Mouse (Mus musculus) heart, postnatal 10 days (tissue): ENCODE measurements at regions not wholly inside any gene's neighbourhood (a gene's known extent, or its start where the extent isn't known, plus 50 kb on each side); places are given as distances from the start of the nearest gene placed in this dataset.

Experiments
- DNase-seq, 2 experiments: peaks; one replicate each; pipeline ENCODE4 v3.0.0; 2021
- intact Hi-C: fragments of 180-260 bp; cut with DNase I; formaldehyde crosslinking; loops from one replicate; pipeline ENCODE4 v1.15.1; 2025

DNA sequence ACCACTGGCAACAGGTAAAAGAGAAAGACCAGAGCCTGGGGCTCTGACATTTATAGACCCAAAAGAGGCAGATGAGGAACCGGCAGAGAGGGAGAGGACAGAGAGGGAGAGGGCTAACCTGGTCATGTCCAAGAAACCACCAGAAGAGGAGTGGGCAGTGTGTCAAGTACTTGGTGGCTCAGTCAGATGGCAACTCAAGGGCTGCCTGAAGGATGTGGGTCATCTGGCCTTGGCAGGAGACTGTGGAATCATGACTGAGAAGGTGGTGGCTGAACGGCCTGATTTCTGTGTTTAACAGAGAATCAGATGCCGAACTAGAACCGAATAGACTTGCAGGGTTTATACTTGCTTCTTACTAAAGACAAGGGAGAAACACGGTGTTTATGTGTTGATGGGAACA is 87.9 kb downstream of the Zfp706 start:
- intact Hi-C loops, result no loop called here
- DNase-seq, result no peak

DNA sequence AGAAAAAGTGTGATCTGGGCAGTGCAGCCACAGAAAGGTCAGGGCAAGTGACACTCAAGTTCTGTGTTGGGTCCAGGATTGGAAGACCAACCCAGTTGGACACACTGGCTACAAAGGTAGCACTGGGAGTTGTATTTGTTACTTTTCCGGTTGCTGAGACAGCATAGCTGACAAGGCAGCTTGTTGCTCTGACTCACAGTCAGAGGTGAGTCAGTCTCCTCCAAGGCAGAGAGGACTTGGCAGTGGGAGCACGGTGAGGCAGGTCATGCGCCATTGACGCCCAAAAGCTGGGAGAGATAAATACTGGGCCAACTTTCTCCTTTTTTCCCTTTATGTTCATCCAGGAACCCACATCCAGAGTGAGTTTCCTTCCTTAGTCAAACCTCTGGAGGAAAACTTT is 88.4 kb downstream of the Zfp706 start:
- DNase-seq, result no peak
- intact Hi-C loops, result no loop called here

DNA sequence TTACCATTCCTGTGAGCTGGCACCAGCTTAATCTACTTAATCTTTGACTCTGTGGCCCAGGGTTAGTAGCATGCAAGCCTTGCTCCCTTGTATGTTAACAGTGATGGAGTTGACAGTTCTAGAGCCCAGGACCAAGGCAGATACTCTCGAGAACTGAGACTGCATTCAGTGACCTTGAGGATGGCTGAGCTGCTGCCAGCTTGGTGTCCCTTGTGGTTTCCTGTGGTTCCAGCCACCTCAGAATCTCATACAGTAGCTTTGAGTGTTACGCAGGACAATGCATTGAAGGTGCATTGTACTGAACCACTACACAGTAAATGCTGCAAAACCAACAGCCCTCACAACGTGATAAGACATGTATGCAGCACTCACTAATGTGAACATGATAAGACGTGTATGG is 90.6 kb downstream of the Zfp706 start:
- DNase-seq, result no peak
- intact Hi-C loops, result no loop called here

DNA sequence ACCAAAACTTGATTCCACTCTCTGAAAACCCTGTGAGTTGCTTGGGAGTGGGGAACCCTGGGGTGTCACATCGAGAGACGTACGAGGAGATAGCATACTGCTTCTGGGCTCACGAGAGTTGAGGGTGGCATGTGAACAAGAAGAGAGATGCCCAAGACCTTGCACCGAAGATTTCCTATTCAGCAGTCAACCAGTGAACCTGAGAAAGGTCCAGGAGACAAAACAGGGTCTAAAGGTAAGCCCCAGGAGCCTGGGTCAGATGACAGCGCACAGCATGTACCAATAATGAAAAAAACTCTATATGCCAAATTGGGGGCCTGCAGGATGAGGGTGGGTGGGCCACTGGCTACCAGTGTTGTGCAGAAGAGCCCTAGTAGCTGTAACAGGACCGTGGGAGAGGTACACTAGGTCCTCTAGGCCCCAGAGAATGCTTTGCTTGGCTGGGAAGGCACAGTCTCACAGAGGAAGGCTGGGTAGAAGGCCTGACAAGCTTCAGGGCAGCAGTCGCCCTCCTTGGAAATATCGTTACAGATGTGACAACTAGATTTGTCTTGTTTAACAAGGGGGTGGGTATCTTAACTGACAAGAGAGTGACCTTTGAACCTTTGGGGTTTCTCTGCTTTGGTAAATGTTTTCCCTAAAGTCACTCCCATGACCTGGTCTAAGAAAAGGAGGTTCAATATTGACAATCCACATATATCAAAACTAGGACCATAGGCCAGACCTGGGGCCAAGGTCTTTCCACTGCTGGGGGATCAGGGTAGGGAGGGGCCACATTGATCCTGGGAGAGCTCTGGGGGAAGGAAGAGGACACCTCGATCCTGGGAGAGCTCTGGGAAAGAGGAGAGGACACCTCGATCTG is 93.1 kb downstream of the Zfp706 start:
- intact Hi-C loops, result no loop called here
- no peak for DNase-seq

DNA sequence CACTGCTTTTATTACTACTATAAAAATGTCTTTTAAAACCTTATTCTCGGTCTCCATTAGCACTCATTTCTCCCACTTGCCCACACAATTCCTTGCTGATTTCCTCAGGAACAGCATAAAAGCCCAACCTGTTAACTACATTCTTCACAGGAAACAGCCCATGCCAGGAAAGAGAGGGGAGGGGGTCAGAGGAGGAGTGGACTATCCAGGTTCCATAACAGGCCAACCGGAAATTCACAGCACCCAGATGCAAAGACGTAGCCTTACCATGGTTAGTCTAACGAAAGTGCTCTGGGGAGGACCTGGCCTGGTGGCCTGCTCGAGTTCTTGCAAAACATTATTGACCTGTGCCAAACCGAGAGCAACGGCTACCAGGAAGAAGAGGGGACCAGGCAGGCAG is 94.3 kb downstream of the Zfp706 start:
- no peak for DNase-seq
- intact Hi-C loops, result no loop called here

DNA sequence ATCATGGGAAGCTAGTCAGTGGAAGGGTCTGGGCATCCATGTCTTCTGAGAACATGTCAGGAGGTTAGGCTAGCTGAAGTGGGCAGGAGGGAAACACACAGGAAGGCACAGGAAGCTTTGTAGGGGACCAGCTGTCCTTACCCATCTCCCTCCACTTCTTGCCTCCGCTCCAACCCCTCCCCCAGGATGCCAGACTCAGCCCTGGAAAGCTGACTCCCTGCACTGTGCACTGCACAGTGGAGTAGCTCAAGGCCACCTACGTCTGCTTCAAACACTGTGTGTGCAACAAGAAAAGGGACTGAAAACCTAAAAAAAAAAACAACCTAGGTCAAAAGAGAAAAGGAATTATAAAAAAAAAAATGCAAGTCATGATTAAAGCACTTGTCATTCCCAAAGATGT is 97.3 kb downstream of the Zfp706 start:
- no peak for DNase-seq
- intact Hi-C loops, result no loop called here

DNA sequence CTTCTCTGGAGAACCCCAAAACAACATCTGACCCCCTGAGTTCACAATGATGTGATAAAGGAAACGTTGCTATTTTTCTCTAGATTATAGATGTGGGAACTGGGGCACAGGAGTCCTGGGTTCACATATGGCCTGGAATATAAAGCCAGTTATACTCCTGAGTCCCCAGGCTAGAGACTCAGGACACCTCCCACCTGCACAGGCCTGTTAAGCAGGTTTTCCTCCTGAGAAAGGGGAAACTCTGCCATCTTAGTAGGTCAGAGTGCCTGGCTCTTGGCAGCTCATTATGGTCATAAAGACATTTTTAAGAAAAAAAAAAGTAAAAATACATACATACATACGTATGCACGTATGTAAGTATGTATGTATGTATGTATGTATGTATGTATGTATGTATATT is 98.1 kb downstream of the Zfp706 start:
- intact Hi-C loops, result no loop called here
- DNase-seq, result no peak

DNA sequence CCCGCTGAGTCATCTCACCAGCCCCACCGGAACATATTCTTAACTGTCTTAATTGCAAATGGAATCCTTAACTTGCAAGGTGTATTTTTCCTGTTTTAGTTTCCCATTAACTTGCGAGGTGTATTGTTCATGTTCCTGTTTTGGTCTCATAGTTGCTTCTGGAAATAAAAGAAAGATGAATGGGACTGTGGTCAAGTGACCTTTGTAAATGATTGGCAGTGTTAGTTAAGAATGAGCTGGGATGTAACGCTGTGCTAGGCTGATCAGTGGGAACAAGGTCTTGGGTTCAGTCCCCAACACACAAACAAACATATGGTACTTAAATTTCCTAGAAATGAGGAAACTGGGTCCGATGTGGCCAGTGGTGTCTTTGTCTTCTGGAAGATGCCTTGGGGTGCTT is 100.8 kb downstream of the Zfp706 start:
- intact Hi-C loops, result no loop called here

DNA sequence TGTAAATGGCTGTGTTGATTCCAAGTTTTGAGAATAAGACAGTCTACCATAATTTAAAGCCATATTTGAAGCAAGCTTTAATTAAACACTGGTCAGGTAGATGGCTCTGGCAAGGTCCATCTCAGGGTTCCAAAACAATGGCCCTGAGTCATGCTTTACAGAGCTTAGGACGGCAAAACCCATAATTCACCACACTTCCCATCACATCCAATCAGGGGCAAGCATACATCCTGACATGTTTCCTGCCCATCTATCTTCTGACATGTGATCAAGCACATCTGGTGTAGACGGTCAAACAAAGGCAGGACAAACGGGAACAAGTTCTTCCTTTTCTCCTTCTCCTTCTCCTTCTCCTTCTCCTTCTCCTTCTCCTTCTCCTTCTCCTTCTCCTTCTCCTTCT is 101.5 kb downstream of the Zfp706 start:
- intact Hi-C loops, result no loop called here
- DNase-seq, result no peak

More for the DNA sequence above, 100.8 kb downstream of the Zfp706 start:
- DNase-seq, result no peak

DNA sequence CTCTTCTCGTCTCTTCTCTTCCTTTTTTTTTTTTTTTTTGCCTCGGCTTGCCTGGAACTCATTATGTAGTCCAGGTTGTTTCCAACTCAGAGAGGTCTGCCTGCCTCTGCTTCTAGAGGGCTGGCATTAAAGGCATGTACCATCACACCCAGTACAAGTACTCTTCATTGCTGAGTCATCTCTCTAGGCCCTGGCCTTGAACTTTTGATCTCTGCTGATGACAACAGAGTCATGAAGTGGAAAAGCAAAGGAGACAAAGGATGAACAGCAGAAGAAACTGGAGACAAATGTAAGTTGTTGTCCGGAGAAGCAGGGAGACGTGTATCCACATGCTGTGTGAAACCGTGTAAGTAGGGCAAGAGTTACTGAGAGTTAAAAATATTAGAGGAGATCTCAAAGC is 103.7 kb downstream of the Zfp706 start:
- DNase-seq, result no peak
- intact Hi-C loops, result no loop called here

DNA sequence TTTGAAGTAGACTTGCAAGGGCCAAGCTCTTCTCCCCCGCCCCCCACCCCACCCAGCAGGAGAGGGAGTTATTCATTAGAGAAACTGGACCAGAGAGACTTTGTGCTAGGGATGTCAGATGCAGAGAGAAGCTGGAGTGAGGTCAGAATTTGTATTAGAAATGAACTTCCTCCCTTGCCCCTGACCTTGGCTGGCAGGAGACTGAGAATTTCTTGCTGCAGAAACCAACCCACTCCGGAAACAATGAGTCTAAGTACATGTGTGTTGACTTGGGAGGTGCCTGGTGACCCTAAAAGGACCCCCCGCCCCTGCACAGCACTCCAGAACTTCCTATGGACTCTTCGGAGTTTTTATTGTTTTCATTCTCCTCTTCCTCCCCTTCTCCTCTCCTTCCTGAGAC is 104.3 kb downstream of the Zfp706 start:
- intact Hi-C loops, result no loop called here
- no peak for DNase-seq

DNA sequence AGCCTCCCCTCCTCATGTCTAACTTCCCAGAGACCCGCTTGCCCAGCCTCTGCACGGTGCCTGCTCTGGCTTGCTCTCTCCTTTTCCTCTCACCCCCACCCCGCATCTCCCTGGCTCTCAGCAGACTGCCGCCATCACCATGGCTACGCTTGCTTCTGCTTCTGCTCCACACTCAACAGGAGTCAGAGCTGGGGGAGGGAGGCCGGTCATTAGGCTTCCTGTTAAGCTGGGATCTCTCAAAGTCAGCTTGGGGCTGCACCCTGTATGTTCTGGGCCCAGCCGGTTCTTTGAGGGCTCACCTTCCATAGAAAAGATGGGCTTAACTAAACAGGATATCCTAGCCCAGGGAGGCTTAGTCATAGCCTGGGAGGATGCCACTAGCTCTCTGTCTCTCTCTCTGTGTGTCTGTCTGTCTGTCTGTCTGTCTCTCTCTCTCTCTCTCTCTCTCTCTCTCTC is 105.7 kb downstream of the Zfp706 start:
- intact Hi-C loops, result no loop called here
- peak; percentile 29 to 44 for DNase-seq

DNA sequence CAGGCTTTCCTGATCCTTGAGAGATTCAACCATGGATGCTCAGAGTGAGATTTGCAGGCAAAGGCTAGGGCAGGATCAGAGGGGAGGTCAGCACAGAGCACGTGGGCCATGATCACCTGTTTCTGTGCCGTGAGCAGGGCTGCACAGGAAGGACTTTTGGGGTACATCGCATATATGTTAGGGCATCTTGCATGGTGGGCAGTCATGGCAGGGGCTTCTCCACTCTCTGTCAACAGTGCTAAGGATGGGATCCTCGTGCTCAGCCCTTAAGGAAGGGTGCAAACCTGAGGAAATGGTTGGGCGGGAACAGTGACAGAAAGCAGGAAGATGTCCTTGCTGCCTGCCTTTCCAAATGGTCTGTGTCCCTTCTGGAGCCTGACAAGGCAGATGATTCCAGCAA is 106.2 kb downstream of the Zfp706 start:
- intact Hi-C loops, result no loop called here
- DNase-seq, result no peak

DNA sequence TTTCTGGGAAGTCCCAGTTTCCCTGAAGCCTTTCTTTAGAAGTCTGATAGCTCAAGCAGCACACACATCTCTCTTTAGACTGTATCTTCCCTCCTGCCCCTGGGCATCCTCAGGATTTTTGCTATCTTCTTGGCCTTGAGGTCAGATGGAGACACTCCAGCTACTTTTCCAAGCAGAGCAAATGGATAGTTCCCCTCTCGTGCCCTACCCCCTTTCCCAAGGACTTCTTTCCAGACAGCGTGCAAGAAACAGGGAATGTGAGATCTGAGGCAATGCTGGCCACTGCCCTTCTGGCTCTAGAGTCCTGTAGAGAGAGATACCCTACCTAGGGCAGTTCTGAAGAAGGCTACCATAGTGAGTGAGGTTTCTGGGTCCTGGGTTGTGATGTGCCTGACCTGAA is 106.6 kb downstream of the Zfp706 start:
- DNase-seq, result no peak
- intact Hi-C loops, result no loop called here

DNA sequence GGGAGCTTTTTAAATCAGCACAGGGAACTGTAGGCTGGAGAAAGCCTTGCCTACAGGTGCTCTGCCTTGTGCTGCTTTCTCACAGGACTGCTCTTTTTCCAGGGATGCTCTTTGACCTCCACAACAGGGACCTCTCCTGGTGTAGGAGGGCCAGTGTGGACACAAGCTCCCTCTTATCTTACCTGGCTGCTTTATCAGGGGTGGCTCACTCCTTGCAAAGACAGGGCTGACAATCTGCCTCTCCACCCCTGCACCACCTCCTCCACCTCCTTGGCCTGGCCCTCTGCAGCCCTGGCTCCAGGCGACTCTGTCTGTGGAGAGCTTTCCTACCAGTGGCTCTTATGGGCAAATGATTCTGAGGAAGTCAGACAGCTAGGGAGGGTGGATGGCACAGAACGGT is 107.7 kb downstream of the Zfp706 start:
- no peak for DNase-seq
- intact Hi-C loops, result no loop called here

DNA sequence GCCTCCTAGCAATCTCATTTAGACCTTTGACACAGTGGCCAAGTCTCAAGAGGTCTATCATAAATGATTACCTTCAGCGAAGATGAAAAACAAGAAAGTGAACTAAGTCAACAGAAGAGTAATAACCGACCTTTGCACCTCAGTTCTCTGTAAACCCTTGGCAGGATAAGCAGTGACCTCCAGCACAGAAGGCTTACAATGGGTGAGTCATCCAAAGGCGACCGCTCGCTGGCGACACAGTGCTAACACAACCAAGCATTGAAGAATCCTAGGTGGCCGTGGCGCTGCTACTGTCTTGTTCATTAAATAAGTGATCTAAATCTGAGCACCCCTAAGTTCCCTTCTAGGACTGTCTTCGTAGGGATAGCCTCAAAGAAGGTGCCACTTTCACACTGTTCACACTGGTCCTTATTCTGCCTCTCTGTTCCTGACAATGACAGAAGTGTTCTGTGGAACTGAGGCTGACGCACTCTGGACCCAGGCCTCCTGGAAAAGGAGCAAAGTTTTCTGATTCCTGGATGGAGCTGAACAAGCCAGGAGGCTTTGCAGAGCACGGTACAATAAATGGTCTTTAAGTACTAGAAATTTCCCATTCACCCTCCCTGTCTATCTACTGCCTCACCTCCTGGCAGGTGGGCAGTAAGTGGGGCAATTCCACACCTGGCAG is 108.6 kb downstream of the Zfp706 start:
- no peak for DNase-seq
- intact Hi-C loops, result no loop called here

DNA sequence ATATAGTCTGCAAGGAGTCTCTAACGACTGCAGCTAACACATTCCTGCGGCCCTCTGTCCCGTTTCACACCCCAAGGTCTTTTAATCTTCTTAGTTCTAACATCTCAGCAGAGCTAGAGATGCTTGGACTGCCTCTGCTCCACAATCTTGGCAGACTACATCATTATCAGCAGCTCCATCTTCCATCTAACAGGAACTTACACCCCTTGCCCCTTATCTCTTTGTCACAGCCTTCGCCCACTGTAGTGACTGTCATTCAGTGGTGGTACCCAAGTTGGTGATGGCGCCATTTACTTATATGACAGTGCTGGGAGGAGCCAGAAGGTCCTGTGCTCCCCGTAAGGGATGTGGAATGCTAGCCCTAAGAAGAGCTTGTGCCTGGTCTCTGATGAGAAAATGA is 109.2 kb downstream of the Zfp706 start:
- intact Hi-C loops, result no loop called here

DNA sequence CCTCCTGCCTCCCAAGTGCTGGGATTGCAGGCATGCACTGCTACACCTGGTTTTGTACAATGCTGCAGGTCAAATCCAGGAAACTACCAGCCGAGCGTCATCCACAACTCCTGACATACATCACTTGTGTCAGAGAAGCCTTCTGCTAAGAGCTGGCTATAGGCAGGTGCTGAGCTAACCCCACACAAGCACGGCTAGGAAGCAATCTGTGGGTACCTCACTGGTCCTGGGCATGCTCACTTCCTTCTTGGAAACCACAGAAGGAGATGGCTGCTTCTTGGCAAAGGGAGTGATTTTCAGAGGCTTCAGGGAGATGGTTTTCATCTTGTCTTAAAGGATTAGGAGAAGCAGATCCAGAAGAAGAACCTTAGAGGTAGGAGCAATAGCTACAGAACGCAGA is 111.3 kb downstream of the Zfp706 start:
- no peak for DNase-seq
- intact Hi-C loops, result no loop called here

More for the DNA sequence above, 109.2 kb downstream of the Zfp706 start:
- DNase-seq, result no peak

DNA sequence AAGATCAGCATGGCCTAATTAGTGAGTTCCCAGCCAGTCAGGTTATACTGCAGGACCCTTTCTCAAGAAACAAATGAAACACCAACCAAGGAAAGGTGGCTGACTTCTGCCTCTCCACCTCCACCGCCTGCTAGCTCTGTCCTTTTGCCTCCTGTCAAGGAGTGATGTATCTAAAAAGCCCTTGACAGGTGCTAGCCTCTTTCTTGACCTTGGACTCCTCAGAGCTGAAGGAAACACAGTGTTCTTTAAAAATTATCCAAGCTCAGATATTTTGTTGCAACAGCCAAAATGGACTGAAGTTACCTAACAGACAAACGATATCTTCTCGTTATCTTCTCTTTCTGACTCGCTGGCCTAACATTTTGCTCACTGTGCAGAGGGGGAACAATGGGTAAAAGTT is 112.5 kb downstream of the Zfp706 start:
- no peak for DNase-seq
- intact Hi-C loops, result no loop called here

DNA sequence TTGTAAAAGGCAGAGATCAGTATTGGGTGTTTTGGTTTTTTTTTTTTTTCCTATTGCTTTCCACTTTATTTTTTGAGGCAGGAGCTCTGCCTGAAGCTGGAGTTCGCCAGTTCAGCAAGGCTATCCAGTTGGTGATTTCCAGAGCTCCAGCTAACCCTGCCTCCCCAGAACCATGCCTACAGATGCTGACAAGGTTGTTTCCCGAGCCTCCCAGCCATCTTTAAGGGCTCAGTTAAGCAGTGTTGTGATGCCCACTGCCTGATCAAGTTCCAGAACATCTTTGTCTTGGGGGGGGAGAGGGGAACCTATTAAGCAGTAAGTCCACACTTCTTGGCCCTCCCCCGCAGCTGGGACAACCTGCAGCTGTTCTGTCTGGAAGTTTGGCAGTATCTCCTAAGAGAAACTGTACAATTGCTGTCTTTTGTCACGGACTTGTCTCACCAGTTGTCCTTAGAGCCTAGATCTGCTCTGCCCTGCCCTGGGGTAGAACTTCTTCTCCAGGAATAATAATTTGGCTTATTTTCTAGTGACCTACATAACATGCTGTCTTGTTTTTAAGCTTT is 114.1 kb downstream of the Zfp706 start:
- no peak for DNase-seq
- intact Hi-C loops, result no loop called here

DNA sequence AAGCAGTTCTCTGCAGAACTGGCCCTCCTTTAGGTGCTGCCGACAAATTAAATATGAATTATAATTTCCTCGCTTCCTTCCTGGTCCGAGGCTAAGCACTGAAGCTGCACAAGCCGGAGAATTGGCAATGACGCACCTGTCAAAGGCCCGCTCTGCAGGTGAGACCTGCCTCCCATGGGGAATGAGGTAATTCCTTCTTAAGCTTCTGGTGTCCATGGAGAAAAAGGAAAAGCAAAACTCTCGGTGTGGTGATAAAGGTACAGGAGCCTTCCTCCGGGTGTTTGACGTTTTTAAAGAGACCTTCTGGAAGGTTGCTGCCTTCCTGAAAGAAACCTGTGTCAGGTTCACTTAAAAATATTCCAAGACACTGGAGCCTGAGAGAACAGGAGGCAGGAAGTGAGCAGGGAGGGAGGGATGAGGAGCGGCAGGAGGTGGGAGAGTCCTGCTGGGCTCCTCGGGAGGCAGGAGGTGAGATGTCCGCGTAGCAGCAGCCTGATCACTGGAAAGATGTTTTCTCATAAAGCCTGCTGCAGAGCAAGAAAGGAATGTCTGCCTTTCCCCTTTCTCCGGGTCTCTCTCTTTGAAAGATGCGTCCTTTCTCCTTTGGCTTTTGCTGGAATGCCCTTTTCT is 114.9 kb downstream of the Zfp706 start:
- intact Hi-C loops, result no loop called here
- DNase-seq, result no peak

DNA sequence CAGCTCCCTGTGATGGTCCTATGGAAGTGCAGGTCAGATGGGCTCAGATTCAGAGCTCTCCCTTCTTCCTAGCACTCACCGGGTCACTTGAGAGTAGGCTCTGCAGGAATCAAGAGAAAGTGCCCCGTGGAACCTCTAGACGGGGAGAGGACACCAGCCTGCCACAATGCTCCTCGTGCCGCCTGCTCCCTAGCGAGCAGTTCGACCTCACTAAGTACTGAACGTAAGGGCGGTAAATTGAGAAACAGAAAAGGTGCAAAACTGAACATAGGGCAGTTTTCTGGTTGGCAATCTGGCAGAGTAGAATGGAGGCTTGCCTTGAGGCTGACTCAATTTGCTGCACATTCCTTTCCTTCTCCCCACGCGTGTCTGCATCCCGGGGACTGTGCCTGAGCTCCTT is 115.7 kb downstream of the Zfp706 start:
- no peak for DNase-seq
- intact Hi-C loops, result no loop called here
